Mouse (Mus musculus) cerebellum, postnatal 10 days (tissue): ENCODE data around the gene Cbx8.

Source experiments
- DNase-seq, 2 experiments: peaks; one replicate each; pipeline ENCODE4 v3.0.0; 2021; ENCODE audit warnings: mixed read lengths in 2 of 2

The Cbx8 gene

GRCm38 (mm10) chr11:119033874-119034558, 6.8 kb downstream of the Cbx8 start:
- peak; percentile 95 to 97 for DNase-seq

GRCm38 (mm10) chr11:119026203-119026602, 14.6 kb downstream of the Cbx8 start:
- DNase-seq: peak; percentile 66 to 75

DNA sequence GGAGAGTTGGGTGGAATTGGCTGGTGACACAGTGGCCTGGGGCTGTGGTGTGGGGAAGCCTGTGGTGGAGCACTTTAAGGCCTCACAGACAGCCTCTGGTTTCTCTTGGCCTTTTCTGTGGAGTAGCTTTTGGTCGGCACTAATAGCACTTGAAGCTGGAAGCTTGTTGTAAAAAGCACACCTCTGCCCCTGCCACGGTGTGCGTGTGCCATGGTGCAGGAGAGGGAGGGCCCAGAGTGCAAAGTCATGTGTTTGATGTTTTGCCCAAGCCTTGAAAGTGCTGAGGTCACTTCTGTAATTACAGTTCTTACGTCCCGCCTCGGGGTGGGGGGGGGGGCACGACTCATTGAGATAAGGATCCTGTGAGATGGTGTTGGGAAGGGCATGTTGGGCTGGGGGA, 16.5 kb downstream of the Cbx8 start:
- DNase-seq: peak in 1 of 2 experiments; percentile 16

DNA sequence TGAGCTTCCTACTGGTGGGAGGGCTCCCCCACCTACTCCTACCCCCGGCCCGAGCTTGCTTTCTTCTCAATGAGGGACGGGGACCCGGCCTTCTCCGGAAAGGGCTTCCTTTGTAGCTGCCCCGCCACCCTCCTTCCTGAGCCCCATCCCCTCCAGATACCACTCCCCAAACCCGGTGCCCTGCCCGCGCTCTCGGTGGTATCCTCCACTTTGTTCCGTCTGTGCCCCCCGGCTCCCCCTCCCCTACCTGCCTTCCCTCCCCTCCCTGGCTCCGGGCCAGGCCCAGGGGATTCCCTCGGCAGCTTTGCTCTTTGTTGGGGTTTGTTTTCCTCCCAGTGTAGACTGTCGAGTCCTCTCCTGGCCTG, 17.2 kb downstream of the Cbx8 start:
- peak; percentile 67 to 70 for DNase-seq

DNA sequence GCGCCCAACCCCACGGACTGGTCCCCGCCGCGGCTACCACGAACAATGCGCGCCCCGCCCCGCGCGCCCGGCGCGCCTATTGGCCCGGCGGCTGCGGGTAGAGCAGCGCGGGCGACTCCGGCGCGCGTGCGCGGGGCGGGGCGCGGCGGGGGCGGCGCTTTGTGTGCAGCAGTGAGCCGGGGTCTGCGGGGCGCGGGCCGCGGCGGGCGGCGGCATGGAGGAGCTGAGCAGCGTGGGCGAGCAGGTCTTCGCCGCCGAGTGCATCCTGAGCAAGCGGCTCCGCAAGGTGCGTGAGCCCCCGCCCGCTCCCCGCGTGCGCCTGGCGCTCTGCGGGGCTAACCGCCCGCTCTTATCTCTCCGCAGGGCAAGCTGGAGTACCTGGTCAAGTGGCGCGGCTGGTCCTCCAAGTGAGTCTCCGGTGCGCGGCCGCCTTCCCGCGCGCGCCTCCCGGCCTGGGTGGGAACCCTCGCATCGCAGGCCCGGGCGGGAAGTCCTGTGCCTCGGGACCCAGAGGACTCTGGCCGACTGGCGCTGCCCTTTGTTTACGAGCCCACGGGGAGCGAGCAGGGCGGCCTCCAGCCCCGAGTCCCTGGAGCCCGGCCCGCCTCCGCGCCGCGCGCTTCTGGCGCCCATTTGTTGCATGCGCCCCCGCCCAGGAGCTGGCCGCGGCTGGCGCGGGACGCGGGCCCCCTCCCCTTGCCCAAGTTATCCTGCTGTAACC, 17.7 kb downstream of the Cbx8 start, which contains the start of gene Cbx2:
TSS of gene Cbx2 (plus strand) at position 68 of the 721 bp plus-strand sequence.
- peak; percentile 93 to 97 for DNase-seq

DNA sequence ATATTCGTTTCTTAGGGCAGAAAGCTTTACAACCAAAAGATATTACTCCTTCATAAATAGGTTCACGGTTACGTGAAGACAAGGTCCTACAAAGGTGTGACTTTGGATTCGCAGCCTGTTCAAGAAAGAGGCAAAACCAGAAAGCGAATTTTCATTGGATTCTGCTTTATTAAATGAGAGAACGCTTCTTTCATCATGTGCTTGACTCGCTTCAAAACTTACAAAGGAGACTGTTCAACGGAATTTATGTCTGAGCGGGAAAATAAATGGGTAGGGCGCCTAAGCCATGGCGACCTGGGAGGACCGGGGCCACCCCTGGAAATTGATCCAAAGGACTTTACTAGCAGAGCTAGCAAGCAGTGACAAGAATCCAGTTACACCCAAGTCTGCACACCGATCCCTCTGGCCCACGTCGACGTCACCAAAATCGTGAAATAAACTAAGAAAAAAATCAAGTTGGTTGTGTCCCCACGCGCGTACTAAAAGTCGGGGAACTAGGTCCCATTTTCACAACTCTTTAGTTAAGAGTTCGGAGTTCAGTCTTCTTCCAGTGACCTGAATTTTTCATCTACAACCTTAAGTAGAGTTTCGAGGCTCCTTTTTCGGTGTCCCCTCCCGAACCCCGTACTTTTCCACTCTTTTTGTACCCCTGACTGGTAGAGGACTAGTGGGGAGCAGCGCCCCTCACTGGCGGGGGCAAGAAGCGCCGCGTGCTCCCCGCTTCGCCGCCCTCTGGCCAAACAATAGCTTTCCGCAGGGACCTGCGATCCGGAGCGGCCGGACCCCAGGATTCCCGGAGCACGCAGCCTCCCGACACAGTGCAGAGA, 18.5 kb downstream of the Cbx8 start:
- DNase-seq: no peak

- no peak for DNase-seq
Measured at GRCm38 (mm10) chr11:119021180-119021579, 19.6 kb downstream of the Cbx8 start.

DNA sequence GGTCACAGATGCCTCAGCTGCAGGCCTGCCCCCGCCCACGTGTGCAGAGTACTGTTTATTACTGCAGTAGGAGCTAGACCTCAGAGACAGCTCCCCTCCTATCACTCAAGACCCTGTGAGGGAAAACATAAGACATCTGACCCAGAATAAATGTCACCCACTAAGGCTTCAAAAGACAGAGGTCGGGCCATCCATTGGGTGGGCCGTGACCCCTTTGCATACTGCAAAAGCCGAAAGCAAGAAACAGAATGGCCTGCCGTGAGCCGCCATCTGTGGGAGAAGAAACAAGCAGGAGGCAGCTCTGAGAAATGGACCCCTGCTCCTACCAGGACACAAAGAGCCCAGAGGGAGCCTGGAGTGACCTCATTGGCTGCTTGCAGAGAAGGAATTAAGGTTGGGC, 23.3 kb downstream of the Cbx8 start:
- no peak for DNase-seq

- DNase-seq: peak in 1 of 2 experiments; percentile 50
Measured at GRCm38 (mm10) chr11:119014455-119014854, 26.3 kb downstream of the Cbx8 start.

DNA sequence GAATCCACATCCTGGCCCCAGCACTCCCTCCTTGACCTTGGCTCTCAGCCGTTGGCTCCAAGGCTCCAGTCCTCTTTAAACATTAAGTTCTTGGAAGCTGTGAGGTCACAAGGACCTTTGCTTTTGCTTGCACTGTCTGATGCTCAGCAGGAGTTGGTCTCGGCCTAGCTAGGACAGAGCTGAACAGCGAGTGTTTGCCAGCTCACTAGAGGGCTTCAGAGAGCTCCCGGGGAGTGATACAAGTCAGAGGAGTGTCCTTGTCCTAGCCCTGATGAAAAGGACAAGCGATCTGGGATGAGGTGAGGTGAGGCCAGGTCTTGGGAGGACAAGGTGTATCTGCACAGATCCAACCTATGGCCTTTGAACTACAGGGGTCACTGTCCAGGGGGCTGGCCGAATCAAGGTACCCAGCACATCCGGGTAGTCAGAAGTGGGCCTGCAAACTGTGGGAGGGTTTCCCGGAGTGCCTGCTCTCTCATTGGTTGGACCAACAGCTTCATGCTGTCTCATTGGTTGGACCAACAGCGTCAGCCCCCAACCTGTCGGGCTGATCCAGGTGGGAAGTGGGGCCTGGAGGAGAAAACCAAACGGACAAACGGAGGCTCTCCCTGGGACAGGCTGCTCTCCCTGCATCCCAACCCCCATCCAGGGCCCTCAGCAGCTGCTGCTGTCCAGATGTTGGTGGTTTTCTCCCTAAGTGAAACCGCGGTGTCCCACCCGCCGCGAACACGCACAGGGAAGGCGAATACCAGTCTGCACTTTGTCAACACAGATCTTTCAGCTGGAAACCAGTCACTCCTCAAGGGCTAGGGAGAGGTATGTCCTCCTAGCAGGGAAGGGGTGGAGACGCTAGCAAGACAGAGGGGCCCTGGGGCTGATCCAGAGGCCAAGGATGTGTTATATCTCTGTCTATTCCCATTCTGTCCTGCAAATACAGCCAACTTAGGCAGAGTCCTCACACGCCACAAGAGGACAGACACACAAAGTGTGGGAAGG, 33.0 kb downstream of the Cbx8 start:
- DNase-seq: no peak

GRCm38 (mm10) chr11:119006462-119006861, 34.3 kb downstream of the Cbx8 start:
- DNase-seq: no peak

DNA sequence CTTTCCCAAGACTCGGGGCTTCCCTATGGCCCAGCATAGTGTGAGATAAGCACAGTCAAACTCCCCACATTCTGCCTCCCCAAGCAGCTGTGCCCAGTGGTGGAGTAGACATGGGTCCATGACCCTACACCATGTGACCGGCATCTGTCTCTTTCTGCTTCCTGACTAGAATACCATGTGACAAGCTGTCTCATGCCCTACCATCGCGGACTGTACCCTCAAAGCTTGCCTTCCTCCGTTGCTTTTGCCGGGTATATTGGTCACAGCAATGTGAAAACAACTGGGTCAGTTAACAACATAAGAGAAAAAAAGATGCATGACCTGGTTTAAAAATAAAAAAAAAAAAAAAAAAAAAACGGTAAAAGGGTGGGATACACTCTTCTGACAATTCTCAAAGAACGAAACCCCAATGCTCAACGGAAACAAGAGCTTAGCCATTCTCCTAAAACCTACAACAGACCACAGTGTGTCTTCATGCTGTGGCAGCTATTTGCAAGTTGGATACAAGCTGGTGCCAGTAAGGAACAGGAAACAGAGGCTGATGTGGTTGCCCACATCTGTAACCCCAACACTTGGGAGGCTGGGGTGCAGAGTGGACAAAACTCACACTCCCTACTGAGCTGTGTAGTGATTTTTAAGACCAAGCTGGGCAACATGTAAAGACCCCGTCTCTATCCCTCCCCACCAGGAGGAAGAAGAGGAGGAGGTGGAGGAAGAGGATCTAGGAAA, 35.1 kb downstream of the Cbx8 start:
- DNase-seq: no peak

DNA sequence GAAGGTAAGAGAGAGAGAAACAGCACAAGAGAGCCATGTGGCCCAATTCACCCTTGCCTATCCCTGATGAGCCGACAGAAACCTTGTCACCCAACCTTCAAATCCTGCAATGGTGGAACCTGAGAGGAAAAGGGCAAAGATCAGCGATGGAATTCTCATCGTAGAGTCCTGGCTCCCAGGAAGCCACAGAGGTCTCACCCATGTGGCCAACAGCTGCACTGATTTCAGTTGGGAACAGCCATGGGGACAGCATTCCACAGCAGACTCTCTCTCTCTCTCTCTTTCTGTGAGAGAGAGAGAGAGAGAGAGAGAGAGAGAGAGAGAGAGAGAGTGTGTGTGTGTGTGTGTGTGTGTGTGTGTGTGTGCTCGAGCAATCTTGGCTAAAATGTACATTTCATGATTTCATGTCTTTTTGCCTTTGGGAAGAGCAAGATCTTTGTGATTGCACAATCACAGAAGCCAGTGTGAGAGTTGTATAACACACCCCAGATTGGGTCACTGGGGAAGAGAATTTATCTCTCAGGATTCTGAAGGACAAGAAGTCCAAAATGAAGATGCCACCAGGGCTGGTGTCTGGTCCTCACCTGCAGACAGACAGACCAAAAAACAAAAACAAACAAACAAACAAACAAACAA, 39.2 kb downstream of the Cbx8 start:
- no peak for DNase-seq

- DNase-seq: no peak
Measured at GRCm38 (mm10) chr11:119000877-119001276, 39.9 kb downstream of the Cbx8 start.

DNA sequence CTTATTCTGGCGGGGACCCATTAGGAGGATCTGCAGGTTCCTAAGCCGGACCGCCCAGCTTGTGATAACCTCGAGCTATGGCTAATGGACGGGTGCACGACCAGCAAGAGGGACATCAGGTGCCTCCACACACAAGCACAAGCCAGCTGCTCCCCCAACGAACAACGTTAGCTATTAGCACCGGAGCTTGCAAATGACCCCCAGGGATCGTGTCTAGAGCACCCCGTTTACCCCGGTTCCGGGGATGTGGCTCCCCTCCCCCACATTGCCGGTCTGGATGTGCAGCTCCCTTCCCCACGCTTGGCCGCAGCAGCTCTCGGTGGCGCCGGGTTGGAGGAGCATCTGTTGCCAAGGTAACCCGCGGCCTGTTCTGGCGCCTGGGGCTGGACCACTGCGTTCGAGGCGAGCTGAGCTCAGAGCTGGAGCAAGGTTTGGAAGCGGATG, 41.4 kb downstream of the Cbx8 start:
- peak; percentile 85 to 91 for DNase-seq

DNA sequence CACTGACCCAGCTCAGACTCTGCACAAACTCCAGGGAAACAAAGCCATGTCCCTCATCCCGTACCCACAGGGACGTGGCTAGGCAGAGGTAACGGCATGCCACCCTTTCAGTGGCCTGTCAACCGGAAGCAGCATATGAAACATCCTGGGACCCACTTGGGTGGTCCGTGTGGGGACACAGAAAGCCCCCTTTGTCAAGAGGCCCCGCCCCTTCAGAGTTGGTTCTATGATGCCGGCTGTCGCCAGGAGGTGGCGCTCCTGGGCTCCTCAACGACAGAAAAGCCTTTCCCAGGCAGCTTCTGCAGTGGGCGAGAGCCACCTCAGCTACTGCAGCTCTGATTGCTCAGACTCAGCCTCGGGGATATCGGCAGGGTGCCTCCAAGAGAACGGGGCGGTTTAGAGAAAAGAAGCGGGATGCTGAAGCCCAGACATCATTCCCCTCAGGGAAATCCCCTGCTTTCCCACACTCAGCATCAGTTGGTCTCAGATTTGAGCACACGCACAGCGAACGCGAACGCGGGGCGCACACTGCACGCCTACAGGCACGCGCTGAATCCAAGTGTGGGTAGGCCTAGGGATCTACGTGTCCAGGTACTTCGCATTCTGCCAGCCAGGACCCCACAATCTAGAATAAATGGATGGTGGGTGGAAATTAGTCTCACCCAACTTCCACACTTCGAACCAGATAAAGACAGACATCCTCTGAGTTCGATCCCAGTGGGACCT, 42.1 kb downstream of the Cbx8 start:
- DNase-seq: peak; percentile 94 to 96

DNA sequence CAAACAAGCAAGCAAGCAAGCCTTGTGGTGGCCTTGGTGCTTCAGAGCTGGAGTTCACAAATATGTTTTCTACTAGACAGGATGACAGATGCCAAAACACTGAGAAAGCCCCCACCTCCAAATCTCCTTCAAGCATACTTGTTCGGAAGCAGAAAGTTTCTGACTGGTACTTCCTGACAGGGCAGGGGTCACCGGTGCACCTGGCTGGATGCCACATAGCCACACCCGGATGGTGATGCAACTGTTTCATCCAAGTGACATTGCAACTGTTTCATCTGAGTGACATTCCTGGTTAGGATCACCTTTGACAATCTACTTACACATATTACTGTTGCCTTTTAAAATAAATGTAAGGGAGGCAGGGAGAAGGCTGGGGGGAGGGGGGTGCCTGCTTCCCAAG, 43.6 kb downstream of the Cbx8 start:
- DNase-seq: peak in 1 of 2 experiments; percentile 36

DNA sequence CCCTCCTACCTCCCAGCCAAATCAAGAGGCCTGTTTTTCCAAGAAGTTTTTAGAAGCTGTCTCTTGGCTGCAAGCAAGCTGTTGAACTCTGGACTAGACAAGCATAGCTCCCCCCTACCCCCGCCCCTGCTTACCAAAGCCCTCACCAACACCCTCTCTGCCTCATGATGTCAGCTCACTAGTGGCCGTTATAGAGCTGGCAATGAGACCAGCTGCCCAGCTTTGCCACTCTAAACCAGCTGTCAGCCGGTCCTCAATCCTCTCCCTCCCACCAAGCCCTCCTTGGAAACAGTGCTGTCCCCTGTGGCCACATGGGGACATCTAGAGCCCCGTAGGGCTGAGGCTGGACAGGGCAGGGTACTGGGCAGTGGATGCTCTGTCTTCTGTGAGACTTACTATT, 45.3 kb downstream of the Cbx8 start:
- DNase-seq: peak in 1 of 2 experiments; percentile 40

DNA sequence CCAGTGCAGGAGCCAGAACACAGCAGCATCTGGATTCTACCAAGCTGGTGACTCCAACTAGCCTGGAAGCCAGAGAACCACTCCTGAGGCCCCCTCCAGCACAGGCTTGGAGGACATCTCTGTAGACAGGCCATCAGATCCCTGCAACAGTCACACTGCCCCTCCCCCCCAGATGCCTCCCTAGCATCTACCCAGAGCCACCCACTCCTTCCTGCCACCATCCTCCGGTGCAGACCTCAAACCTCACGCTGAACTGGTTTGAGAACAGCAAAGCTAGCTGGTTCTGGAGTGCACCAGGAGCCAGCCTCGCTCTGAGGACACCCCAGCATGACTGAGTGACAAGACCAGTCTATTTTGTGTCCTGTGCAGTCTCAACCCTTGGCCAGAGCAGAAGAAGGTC, 48.0 kb downstream of the Cbx8 start:
- no peak for DNase-seq

- no peak for DNase-seq
Measured at GRCm38 (mm10) chr11:118987999-118988398, 52.8 kb downstream of the Cbx8 start, which contains the start of gene Enpp7. Enpp7 (plus strand) TSS chr11:118988188.
